Mouse (Mus musculus) thymus, adult 2 months (tissue): ENCODE results near the gene Cntnap2.

Experiments used
- CTCF ChIP-seq: fragments of 200-500 bp; IDR thresholded peaks from 2 replicates; pipeline ENCODE4 v1.5.1; 2012; ENCODE audit warnings: mild to moderate bottlenecking, control low read depth, low read length, moderate library complexity, borderline replicate concordance; ENCODE audit not compliant: control insufficient read depth, poor library complexity, insufficient read depth; ENCODE audit errors: extremely low read depth
- POLR2A ChIP-seq: fragments of 200-500 bp; IDR thresholded peaks from 2 replicates; pipeline ENCODE4 v1.6.1; 2012; ENCODE audit warnings: mild to moderate bottlenecking, low read length, control low read depth, moderate library complexity; ENCODE audit not compliant: control insufficient read depth, poor library complexity, insufficient read depth; ENCODE audit errors: extremely low read depth

- TF ChIP-seq POLR2A (no peak), CTCF (no peak)
Observed at GRCm38 (mm10) chr6:47341503-47341884, 2282.3 kb downstream of the Cntnap2 start.
